Mouse (Mus musculus) lung, postnatal 10 days (tissue): Measurements from ENCODE around the gene Evi5.

Source experiments
- DNase-seq: peaks from one replicate; pipeline ENCODE4 v3.0.0; 2021

Gene Evi5

GRCm38 (mm10) chr5:107868905-107869424, 5.9 kb downstream of the Evi5 start:
- DNase-seq = peak; percentile 96

DNA sequence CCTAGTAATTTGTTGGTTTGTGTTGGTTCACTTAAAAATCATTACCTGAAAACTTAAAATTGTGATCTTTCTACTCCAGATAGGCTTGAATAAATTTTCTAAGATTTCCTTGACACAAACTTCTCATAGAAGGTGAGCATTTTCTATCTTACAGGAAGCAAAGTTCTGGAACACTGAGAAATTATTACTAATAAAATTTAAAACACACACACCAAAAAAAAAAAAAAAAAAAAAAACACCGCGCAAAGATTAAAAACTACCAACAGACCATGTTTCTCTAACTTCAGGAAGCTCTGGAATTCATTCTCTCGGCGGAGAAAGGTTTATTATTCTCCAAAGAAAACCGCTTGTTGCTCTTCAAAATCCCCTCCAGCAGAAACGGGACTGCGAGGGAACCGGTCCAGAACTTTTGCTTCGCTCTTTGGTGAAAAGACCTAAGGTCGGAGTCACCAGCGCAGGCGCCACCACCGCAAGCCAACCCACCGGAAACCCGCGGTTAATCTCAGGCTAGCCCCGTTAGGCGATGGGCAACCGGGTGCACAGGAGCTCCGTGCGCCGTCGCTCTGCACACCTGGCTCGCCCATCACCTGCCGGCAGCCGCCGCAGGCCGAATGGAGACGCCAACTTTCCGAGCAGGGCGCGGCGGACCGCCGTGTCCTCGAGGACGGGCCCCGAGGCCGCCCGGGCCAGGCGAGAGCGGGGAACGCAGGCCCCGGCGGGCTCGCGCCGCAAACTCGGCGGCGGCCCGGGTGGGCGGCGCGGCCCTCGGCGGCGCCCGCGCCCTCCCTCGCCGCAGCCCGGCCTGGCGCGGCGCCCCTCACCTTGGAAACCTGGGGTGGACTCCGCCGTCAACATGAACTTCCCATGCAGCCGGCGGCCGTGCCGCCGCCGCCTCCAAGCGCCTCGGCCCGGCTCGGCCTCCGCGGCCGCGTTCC, 6.7 kb downstream of the Evi5 start:
- DNase-seq = peak; percentile 68

DNA sequence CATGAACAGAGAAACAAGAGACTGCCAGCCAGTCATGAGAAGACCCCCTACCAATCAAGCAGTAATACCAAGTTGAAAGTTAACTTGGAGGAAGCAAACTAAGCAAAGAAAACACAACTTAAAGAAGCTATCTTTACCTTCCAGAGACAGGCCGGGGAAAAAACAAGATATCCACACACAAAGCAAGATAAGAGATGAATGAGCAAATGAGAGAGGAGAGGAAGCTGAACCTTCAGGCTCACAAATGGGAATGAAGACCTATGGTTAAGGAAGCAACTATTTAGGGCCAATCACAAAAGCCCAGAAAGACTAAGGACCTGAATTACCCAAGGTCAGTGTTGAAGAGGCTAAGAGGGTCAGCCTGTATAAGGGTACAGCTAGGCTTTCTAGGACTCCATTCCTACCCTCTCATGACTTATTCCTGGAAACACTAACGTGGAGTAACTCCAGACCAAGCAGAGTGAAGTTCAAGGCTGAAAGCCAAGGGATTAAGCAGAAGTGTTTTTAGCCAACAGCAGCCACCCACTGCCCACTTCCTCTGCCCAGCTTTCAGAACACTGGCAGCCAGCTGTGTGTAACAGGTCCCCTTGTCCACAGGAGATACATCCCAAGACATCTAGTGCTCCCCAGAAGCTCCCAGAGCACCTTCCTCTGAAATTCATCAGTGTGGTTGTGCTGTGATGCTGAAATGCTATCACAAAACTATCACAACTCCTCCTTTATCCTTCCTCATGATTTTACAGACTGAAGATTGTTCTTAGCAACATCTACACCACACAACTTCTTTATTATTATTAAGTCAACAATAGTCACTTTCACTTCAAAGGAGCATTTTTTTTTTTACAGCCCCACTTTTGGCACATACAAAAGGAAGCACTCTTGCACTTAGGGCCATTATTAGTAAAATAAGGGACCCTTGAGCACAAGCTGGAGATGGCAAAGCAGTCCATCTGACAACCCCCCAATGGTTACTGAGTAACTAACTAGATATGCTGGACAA, 8.5 kb downstream of the Evi5 start:
- DNase-seq = peak; percentile 19

GRCm38 (mm10) chr5:107863971-107864370, 10.9 kb downstream of the Evi5 start:
- DNase-seq = no peak

GRCm38 (mm10) chr5:107858963-107859362, 15.9 kb downstream of the Evi5 start:
- DNase-seq = no peak

GRCm38 (mm10) chr5:107855546-107855945, 19.4 kb downstream of the Evi5 start:
- DNase-seq = no peak

GRCm38 (mm10) chr5:107854556-107854955, 20.4 kb downstream of the Evi5 start:
- no peak for DNase-seq

- DNase-seq = peak; percentile 75
These were observed 21.1 kb downstream of the Evi5 start for GRCm38 (mm10) chr5:107853807-107854206.

DNA sequence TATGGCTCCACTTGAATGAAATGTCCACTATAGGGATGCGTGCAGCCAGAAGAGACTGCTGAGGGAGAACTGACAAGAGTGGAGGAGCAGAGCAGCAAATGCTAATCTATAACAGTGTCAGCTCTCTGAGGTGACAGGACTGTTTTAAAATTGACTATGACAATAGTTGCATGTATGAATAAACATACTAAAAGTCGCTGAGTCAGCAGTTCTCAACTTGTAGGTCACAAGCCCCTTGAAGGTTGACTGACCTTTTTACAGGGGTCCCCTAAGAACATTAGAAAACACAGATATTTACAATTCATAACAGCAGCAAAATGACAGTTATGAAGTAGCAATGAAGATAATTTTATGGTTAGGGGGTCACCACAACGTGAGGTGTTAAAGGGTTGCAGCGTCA, 25.9 kb downstream of the Evi5 start:
- no peak for DNase-seq

DNA sequence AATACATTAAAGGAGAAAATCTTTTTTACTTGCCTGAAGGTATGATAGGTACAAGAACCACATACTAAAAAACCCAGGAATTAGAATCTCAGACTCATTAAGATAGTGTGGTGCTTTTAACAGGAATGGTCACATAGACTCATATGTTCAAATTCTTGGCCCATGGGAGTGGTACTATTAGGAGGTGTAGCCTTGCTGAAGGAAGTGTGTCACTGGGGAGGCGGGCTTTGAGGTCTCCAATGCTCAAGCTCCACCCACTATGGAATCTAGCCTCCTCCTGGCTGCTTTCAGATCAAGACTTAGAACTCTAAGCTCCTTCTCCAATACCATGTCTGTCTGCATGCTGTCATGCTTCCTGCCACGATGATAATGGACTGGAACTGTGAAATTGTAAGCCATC, 27.1 kb downstream of the Evi5 start:
- DNase-seq = peak; percentile 16

GRCm38 (mm10) chr5:107847349-107847748, 27.6 kb downstream of the Evi5 start:
- peak; percentile 6 for DNase-seq

GRCm38 (mm10) chr5:107840549-107841238, 34.2 kb downstream of the Evi5 start:
- no peak for DNase-seq

- peak; percentile 31 for DNase-seq
These were observed 35.8 kb downstream of the Evi5 start for GRCm38 (mm10) chr5:107838891-107839644.

- peak; percentile 25 for DNase-seq
These were observed 40.6 kb downstream of the Evi5 start for GRCm38 (mm10) chr5:107834287-107834686.

DNA sequence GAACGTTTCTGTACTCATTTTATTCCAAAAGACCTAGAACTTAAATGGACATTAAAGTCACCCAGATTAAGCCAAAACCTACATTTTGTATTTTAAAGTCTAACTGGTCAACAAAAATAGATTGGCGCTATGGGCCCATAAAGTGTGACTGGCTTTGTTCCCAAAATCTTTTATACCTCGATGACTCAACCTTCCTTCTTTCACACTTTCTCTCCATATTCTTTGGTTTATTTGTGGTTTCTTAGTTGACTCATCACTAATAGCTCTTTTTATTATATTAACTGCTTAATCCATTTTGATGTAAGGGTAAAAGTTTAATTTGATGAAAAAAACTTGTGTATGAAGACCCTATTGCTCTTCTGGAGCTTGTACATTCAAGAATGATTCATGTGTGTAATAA, 43.6 kb downstream of the Evi5 start:
- DNase-seq = no peak

DNA sequence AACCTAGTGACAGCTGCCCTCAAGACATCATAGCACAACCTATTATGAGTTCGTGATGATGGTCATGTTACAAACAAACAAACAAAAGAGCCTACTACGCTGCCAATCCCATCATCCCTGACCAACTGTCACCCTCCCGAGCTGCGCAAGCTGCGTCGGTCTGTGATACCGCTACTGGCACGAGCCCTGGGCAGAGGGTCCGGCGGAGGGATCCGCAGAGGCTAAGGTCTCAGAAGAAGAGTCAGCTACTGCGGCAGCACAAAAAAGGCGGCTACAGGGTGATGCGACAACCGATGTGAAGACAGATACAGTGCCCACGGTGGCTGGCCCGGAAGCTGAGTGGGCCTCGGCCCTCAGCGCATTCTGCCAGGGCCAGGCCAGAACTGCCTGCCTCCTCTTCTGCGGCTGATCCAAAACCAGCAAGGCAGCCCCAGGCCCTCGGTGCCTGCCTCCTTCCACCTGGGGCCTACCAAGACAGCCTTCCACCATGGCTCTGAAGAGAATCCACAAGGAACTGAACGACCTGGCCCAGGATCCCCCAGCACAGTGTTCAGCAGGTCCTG, 44.8 kb downstream of the Evi5 start, which contains the start of gene Ube2d2b:
TSS of gene Ube2d2b (plus strand) at position 102 of the 563 bp plus-strand sequence.
- no peak for DNase-seq

- no peak for DNase-seq
These were observed 52.4 kb downstream of the Evi5 start for GRCm38 (mm10) chr5:107822521-107822920.

DNA sequence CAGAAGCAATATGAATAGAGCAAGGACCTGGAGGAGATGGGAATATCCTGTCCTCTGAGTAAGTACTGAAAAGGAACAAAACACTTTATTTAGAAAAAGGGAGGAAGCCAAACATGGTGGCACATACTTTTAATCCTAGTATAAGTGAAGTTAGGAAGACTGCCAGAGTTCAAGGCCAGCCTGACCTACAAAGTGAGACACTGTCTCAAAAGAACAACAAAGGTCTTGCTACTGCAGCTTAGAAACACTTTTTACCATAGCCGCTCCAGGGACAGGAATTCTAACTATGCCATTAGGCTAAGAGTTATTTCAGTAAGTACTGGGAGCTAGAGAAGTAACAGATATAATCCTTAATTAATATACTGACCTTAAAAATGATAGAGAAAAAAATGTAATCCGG, 60.3 kb downstream of the Evi5 start:
- no peak for DNase-seq

DNA sequence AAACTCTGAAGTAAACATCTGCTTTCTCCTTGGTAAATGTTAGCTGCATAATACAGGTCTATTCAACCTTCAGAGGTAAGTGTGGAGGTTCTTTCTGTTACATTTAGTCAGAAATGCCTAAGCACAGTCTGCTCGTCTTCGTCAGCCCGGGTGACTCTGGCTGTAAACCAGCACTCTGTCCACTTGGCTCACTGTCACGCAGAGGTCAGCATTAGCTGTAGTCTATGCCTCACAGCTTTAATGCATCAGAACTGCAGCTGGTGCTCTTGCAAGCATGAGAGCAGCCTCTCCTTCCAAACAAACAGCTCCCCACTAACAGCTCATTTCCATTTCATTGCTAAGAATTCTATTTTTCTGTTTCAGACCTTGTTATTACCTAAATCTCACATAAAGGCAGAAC, 67.4 kb downstream of the Evi5 start:
- DNase-seq = peak; percentile 64

DNA sequence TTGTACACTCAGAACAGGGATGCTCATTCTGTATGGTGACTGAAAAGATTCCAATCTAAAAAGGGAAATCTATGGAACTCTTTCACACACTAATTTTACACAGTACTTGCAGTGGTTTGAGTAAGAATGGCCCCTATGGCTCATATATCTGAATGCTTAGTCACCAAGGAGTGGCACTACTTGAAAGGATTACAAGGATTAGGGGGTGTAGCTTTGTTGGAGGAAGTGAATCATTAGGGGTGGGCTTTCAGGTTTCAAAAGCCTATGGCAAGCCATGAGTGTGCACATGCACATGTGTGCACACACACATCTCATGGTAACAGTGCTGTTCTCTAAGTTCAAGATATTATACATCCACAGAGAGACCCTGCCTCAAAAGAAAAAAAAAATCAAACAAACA, 72.3 kb downstream of the Evi5 start:
- no peak for DNase-seq

DNA sequence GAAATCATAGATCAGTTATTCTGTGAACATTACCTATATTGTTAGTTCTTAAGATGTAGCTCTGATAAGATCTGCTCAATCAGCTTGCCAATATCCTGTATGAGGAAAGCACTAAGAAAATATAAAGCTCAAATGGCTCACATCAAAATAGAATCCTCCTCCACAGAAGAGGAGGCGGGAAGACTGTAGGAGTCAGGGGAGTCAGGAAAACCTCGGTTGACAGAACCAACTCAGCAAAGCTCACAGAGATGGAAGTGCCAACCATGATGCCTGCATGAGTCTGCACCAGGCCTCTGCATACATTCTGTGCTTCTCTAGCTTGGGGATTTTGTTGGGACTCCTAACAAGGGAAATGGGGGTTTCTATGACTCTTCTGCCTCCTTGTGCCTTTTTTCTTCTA, 73.7 kb downstream of the Evi5 start:
- no peak for DNase-seq
